Mouse (Mus musculus): Measurements from ENCODE around the gene Gm36210. TPM values are rescaled to one million over a fixed set of nuclear protein-coding genes. Genes with fewer than 3 reads are reported as not detected.

Gm36210 gene
- polyA plus RNA-seq, 1 experiment = not detected

DNA sequence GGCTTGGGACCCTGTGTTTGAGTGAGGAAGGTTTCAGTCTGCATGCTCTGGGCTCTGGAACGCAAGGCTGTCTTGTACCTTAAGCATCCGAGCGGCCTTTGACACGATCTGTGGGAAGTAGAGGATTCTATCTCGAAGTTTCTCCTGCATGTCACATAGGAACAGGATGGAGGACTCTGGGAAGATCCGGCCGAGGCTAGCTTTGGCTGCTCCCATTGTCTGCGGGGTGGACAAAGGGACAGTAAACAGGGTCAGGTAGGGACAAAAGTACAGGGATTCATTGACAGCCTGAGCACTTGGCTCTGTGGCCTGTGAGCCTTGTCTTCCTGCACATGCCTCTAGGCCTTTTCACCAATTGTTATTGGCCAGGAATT is 55.0 kb downstream of the Gm36210 start:
- H3K4me3 ChIP-seq (ENCODE audit: insufficient read depth, low read depth, low read length) = no peak overlapping the region
- H3K4me1 ChIP-seq (ENCODE audit: control insufficient read depth, insufficient read depth, insufficient read length, low read length) = no peaks in the 10 kb centered on the region; the same call in 1 of the 2 replicates
- no peak overlapping the region for H3K27ac ChIP-seq (replicated peaks; ENCODE audit: low read depth, low read length)

DNA sequence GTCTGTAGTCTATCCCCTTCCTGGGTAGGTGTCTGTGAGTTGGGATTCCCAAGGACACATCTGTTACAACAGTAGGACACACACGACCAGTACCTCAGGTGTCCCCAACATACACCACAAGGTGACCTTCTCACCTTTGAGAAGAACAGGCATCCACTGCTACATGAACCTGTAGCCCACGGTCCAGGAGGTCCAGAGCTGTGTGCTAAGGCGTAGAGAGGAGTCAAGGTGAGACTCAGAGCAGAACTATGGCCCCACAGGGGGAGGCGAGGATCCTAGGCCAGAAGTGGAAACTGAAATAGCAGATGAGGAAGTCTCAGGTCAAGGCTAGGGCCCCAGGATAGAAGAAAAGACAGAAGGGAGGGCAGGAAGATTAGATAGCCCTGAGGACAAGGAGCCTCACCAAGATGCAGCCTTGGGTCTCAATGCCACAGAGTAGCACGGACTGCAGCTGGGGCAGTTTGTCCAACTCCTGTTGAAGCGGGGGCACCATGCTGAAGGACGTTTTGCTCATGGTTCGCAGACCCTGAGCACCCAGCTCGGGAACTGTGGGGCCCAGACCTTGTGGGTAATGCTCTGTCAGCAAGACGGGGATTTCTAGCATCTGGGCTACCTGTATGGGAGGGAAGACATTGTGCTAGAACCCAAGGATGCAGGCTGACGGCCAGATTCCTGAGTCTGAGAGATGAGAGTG is 55.5 kb downstream of the Gm36210 start:
- Histone ChIP-seq H3K4me1 (ENCODE audit: control insufficient read depth, insufficient read depth, insufficient read length, low read length) (no peaks in the 10 kb centered on the region; the same call in 1 of the 2 replicates), H3K27ac (replicated peaks; ENCODE audit: low read depth, low read length) (no peak overlapping the region), H3K4me3 (ENCODE audit: insufficient read depth, low read depth, low read length) (no peak overlapping the region)

DNA sequence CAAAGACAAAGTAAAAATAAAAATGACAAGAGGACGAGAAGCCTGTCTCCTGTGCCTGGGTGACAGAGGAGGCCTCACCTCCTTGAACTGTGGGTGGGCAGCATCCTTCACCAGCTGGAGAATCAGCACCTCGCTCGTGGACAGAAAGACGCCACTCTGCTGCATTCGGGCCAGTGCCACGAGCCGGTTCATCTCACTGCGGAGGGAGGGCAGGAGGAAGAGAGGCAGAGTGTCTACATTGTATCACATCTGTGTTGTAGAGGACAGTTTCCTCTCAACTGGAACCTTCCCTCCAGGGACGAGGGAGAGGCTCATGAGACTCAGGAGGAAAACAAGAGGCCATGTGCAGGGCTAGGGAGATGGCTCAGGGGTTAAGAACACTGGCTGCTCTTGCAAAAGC is 56.9 kb downstream of the Gm36210 start:
- Histone ChIP-seq H3K4me1 (ENCODE audit: control insufficient read depth, insufficient read depth, insufficient read length, low read length) (no peaks in the 10 kb centered on the region; the same call in none of the 2 replicates), H3K4me3 (ENCODE audit: insufficient read depth, low read depth, low read length) (no peak overlapping the region), H3K27ac (replicated peaks; ENCODE audit: low read depth, low read length) (no peak overlapping the region)

Other genes starting within 250 kb of the Gm36210 start
- gene Ppp6r1, start 247.5 kb downstream of the Gm36210 start, polyA plus RNA-seq (2012; ENCODE audit: insufficient read depth, insufficient read length, missing spikeins) = 31.0 and 46.4 TPM in 2 replicates
- 21.7 and 23.6 TPM in 2 replicates for gene Hspbp1, start 221.4 kb downstream of the Gm36210 start, polyA plus RNA-seq (2012; ENCODE audit: insufficient read depth, insufficient read length, missing spikeins)
- gene Brsk1, start 215.9 kb downstream of the Gm36210 start, polyA plus RNA-seq (2012; ENCODE audit: insufficient read depth, insufficient read length, missing spikeins) = 0.63 TPM in 2 replicates
- gene Tmem150b, start 181.3 kb downstream of the Gm36210 start, polyA plus RNA-seq (2012; ENCODE audit: insufficient read depth, insufficient read length, missing spikeins) = not detected in 2 replicates
- gene Kmt5c, start 166.4 kb downstream of the Gm36210 start, polyA plus RNA-seq (2012; ENCODE audit: insufficient read depth, insufficient read length, missing spikeins) = 20.0 and 25.7 TPM in 2 replicates
- gene Cox6b2, start 153.4 kb downstream of the Gm36210 start, polyA plus RNA-seq (2012; ENCODE audit: insufficient read depth, insufficient read length, missing spikeins) = 7.9 and 17.6 TPM in 2 replicates
- gene Fam71e2, start 135.2 kb downstream of the Gm36210 start, polyA plus RNA-seq (2012; ENCODE audit: insufficient read depth, insufficient read length, missing spikeins) = not detected in 2 replicates
- not detected in 2 replicates for gene Il11, start 123.7 kb downstream of the Gm36210 start, polyA plus RNA-seq (2012; ENCODE audit: insufficient read depth, insufficient read length, missing spikeins)
- not detected in 2 replicates for gene Tmem190, start 123.6 kb downstream of the Gm36210 start, polyA plus RNA-seq (2012; ENCODE audit: insufficient read depth, insufficient read length, missing spikeins)
- gene Tmem238, start 116.9 kb downstream of the Gm36210 start, polyA plus RNA-seq (2012; ENCODE audit: insufficient read depth, insufficient read length, missing spikeins) = 17.0 and 23.3 TPM in 2 replicates
- gene Rpl28, start 113.6 kb downstream of the Gm36210 start, polyA plus RNA-seq (2012; ENCODE audit: insufficient read depth, insufficient read length, missing spikeins) = 347 and 411 TPM in 2 replicates
- gene Ube2s, start 93.9 kb downstream of the Gm36210 start, polyA plus RNA-seq (2012; ENCODE audit: insufficient read depth, insufficient read length, missing spikeins) = 64.5 and 67.8 TPM in 2 replicates
- 0.40 and 0.42 TPM in 2 replicates for gene Shisa7, start 61.8 kb downstream of the Gm36210 start, polyA plus RNA-seq (2012; ENCODE audit: insufficient read depth, insufficient read length, missing spikeins)
- 19.1 and 36.2 TPM in 2 replicates for gene Isoc2b, start 36.3 kb downstream of the Gm36210 start, polyA plus RNA-seq (2012; ENCODE audit: insufficient read depth, insufficient read length, missing spikeins)
- gene Isoc2a, start 29.4 kb downstream of the Gm36210 start, polyA plus RNA-seq (2012; ENCODE audit: insufficient read depth, insufficient read length, missing spikeins) = 55.3 and 59.3 TPM in 2 replicates
- gene Zfp628, start 8.7 kb upstream of the Gm36210 start, polyA plus RNA-seq (2012; ENCODE audit: insufficient read depth, insufficient read length, missing spikeins) = 3.2 and 3.4 TPM in 2 replicates
- gene Nat14, start 15.5 kb upstream of the Gm36210 start, polyA plus RNA-seq (2012; ENCODE audit: insufficient read depth, insufficient read length, missing spikeins) = 1.8 TPM in 1 of 2 replicates, not detected in the other
- 4.9 and 5.5 TPM in 2 replicates for gene Ssc5d, start 19.3 kb upstream of the Gm36210 start, polyA plus RNA-seq (2012; ENCODE audit: insufficient read depth, insufficient read length, missing spikeins)
- gene Sbk2, start 57.9 kb upstream of the Gm36210 start, polyA plus RNA-seq (2012; ENCODE audit: insufficient read depth, insufficient read length, missing spikeins) = 5.4 and 8.1 TPM in 2 replicates
- 0.75 TPM in 1 of 2 replicates, not detected in the other for gene Sbk3, start 64.7 kb upstream of the Gm36210 start, polyA plus RNA-seq (2012; ENCODE audit: insufficient read depth, insufficient read length, missing spikeins)
- 5.3 and 6.3 TPM in 2 replicates for gene Zfp579, start 89.6 kb upstream of the Gm36210 start, polyA plus RNA-seq (2012; ENCODE audit: insufficient read depth, insufficient read length, missing spikeins)
- 12.4 and 19.4 TPM in 2 replicates for gene Zfp524, start 107.9 kb upstream of the Gm36210 start, polyA plus RNA-seq (2012; ENCODE audit: insufficient read depth, insufficient read length, missing spikeins)
- 10.5 and 11.9 TPM in 2 replicates for gene Fiz1, start 108.2 kb upstream of the Gm36210 start, polyA plus RNA-seq (2012; ENCODE audit: insufficient read depth, insufficient read length, missing spikeins)
- not detected in 2 replicates for gene Gm44973, start 109.0 kb upstream of the Gm36210 start, polyA plus RNA-seq (2012; ENCODE audit: insufficient read depth, insufficient read length, missing spikeins)
- gene Zfp865, start 113.9 kb upstream of the Gm36210 start, polyA plus RNA-seq (2012; ENCODE audit: insufficient read depth, insufficient read length, missing spikeins) = 7.5 and 10.9 TPM in 2 replicates
- not detected in 2 replicates for gene Ccdc106, start 114.0 kb upstream of the Gm36210 start, polyA plus RNA-seq (2012; ENCODE audit: insufficient read depth, insufficient read length, missing spikeins)
- not detected in 2 replicates for gene 4632433K11Rik, start 127.6 kb upstream of the Gm36210 start, polyA plus RNA-seq (2012; ENCODE audit: insufficient read depth, insufficient read length, missing spikeins)
- 1.2 and 1.9 TPM in 2 replicates for gene Zfp784, start 131.9 kb upstream of the Gm36210 start, polyA plus RNA-seq (2012; ENCODE audit: insufficient read depth, insufficient read length, missing spikeins)
- 4.4 and 5.6 TPM in 2 replicates for gene Zfp580, start 145.0 kb upstream of the Gm36210 start, polyA plus RNA-seq (2012; ENCODE audit: insufficient read depth, insufficient read length, missing spikeins)
- 44.6 and 58.8 TPM in 2 replicates for gene U2af2, start 155.6 kb upstream of the Gm36210 start, polyA plus RNA-seq (2012; ENCODE audit: insufficient read depth, insufficient read length, missing spikeins)
- 66.5 and 69.5 TPM in 2 replicates for gene Epn1, start 173.7 kb upstream of the Gm36210 start, polyA plus RNA-seq (2012; ENCODE audit: insufficient read depth, insufficient read length, missing spikeins)
- not detected in 2 replicates for gene Rfpl4, start 210.4 kb upstream of the Gm36210 start, polyA plus RNA-seq (2012; ENCODE audit: insufficient read depth, insufficient read length, missing spikeins)
- gene Rasl2-9, start 219.4 kb upstream of the Gm36210 start, polyA plus RNA-seq (2012; ENCODE audit: insufficient read depth, insufficient read length, missing spikeins) = 7.6 and 8.1 TPM in 2 replicates
- not detected in 2 replicates for gene Vmn1r55, start 243.2 kb upstream of the Gm36210 start, polyA plus RNA-seq (2012; ENCODE audit: insufficient read depth, insufficient read length, missing spikeins)